Mouse (Mus musculus) spleen, postnatal 14 days (tissue): ENCODE measurements around the gene Gm42688.

ENCODE experiments used
- DNase-seq, 2 experiments: peaks; one replicate each; pipeline ENCODE4 v3.0.0; 2021 to 2022; ENCODE audit warnings: low spot score in 2 of 2

Gm42688 gene

GRCm38 (mm10) chr6:83101316-83101687, at the start of gene Gm42688, which contains the start of gene Ccdc142:
TSS of gene Gm42688 (plus strand) at chr6:83101617.
TSS of gene Ccdc142 (plus strand) at chr6:83101601.
- peak; percentile 81 to 84 for DNase-seq

- peak; percentile 24 to 40 for DNase-seq
These were observed 48.1 kb upstream of the Gm42688 start for GRCm38 (mm10) chr6:83053136-83053960.

- DNase-seq = peak; percentile 92 to 95
These were observed 47.2 kb upstream of the Gm42688 start, which contains the start of gene Aup1 for GRCm38 (mm10) chr6:83054074-83054851. TSS of gene Aup1 (plus strand) at chr6:83054521.

GRCm38 (mm10) chr6:83054871-83055431, 46.5 kb upstream of the Gm42688 start, which contains the start of gene Htra2:
TSS of gene Htra2 (minus strand) at chr6:83055273.
- peak; percentile 41 for DNase-seq

GRCm38 (mm10) chr6:83057790-83058189, 43.6 kb upstream of the Gm42688 start, which contains the start of gene Dqx1:
TSS of gene Dqx1 (plus strand) at chr6:83057844.
- no peak for DNase-seq

GRCm38 (mm10) chr6:83058725-83059124, 42.7 kb upstream of the Gm42688 start:
- no peak for DNase-seq

GRCm38 (mm10) chr6:83065995-83066394, 35.4 kb upstream of the Gm42688 start:
- no peak for DNase-seq

- no peak for DNase-seq
These were observed 35.0 kb upstream of the Gm42688 start for GRCm38 (mm10) chr6:83066441-83066840.

- no peak for DNase-seq
These were observed 33.2 kb upstream of the Gm42688 start for GRCm38 (mm10) chr6:83068221-83068620.

GRCm38 (mm10) chr6:83068706-83069487, 32.5 kb upstream of the Gm42688 start:
- DNase-seq = no peak

GRCm38 (mm10) chr6:83069488-83070246, 31.8 kb upstream of the Gm42688 start:
- DNase-seq = no peak

GRCm38 (mm10) chr6:83070247-83070310, 31.3 kb upstream of the Gm42688 start, which contains the start of gene Tlx2:
TSS of gene Tlx2 (minus strand) at chr6:83070293.
- no peak for DNase-seq

GRCm38 (mm10) chr6:83070311-83071219, 30.9 kb upstream of the Gm42688 start:
- DNase-seq = no peak

GRCm38 (mm10) chr6:83071220-83071619, 30.2 kb upstream of the Gm42688 start:
- DNase-seq = no peak

- no peak for DNase-seq
These were observed 26.4 kb upstream of the Gm42688 start for GRCm38 (mm10) chr6:83074979-83075378.

GRCm38 (mm10) chr6:83077630-83078323, 23.6 kb upstream of the Gm42688 start, which contains the start of gene Pcgf1:
TSS of gene Pcgf1 (plus strand) at chr6:83077869.
- DNase-seq = no peak

- DNase-seq = peak; percentile 99 to 100
These were observed 23.0 kb upstream of the Gm42688 start for GRCm38 (mm10) chr6:83078324-83078858.

- DNase-seq = no peak
These were observed 21.2 kb upstream of the Gm42688 start for GRCm38 (mm10) chr6:83080210-83080609.

GRCm38 (mm10) chr6:83083497-83083896, 17.9 kb upstream of the Gm42688 start:
- no peak for DNase-seq
